Mouse (Mus musculus): ENCODE data around the gene Dnhd1. TPM values are rescaled to one million over a fixed set of nuclear protein-coding genes. Genes with fewer than 3 reads are reported as not detected.
A peak's percentile ranks its signal among the peaks of the same experiment; 100 is the strongest.

Gene Dnhd1
- polyA plus RNA-seq, 2 experiments = 1.4 to 10.9 TPM

DNA sequence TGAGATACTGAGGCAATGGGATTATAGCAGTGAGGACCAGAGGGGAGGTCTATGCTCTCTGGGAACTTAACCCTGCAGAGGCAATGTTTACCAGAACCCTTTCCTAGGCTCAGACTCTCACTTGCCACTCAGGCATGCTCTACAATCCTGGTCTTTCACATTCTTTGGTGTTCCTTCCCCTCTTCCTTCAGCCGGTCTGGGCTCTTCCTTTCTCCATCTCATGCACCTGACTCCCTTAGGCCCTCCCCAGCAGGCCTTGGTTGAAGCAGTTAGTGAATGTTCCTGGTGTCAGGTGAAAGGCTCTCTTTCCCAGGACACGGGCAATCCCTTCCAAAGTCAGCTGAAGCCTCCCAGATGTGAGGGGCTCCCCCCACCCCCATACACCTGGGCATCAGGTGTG is 10.9 kb upstream of the Dnhd1 start, which contains the start of gene Timm10b:
TSS of gene Timm10b (plus strand) at position 301 of the 400 bp plus-strand sequence.
- H3K4me3 ChIP-seq (replicated peaks; ENCODE audit: low read length) = peak within 1 kb of the TSS; percentile 77
- H3K9me3 ChIP-seq (ENCODE audit: control insufficient read depth, low read length) = no peaks in the 10 kb centered on the region
- 4% methylated on average over 2 of the region's 2 CpGs for WGBS
- peaks cover 14% of the 10 kb centered on the region; the same call in 1 of the 2 replicates for H3K4me1 ChIP-seq (ENCODE audit: control insufficient read depth, insufficient read depth, low read length)
- ATAC-seq (ENCODE audit: low FRiP score, low read depth) (no peak), DNase-seq (ENCODE audit: low spot score) (no peak)
- no peak for TF ChIP-seq POLR2A (IDR thresholded peaks at IDR 0.05; ENCODE audit: borderline replicate concordance, extremely low read depth, insufficient read depth, insufficient read length)
- H3K27me3 ChIP-seq (ENCODE audit: control insufficient read depth, insufficient read depth, low read length) = no peaks in the 10 kb centered on the region
- H3K4me2 ChIP-seq (replicated peaks; ENCODE audit: low read depth, low read length, severe bottlenecking) = peak within 1 kb of the TSS; percentile 93
- H3K36me3 ChIP-seq (ENCODE audit: control insufficient read depth, insufficient read depth, low read length) = peaks cover 44% of the 10 kb centered on the region
- peak within 1 kb of the TSS; percentile 87 for H3K27ac ChIP-seq (replicated peaks; ENCODE audit: low read depth, low read length)
- H3K9ac ChIP-seq (ENCODE audit: low read depth, low read length, severe bottlenecking) = peak within 1 kb of the TSS; percentile 82

DNA sequence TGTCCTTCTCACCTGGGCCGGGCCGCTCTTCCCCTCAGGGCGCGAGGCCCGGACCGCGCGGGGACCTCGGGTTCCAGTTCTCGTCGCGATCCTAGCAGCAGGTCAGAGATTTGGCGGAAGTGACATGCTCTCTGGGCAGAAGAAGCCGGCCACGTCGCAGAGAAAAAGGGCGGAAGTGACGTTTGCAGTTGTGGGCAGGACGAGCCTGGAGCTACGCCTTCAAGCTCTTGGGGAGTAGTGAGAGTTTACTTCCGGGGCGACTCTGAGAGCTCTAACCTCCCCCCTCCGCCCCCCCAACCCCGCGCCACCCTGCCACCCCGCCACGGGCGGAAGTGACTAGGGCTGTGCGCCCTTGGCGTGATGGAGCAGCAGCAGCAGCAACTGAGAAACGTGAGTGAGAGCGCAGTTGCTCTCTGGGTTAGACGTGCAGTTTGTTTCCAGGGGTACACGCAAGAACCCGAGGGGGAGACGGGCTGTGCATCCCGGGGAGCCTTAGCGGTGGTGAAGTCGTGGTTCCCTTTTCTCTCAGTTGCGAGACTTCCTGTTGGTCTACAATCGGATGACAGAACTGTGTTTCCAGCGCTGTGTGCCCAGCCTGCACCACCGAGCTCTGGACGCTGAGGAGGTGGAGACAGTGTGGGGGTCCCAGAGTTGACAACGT is 10.3 kb upstream of the Dnhd1 start, which contains the start of the genes Arfip2 and Gm45799:
TSS of gene Arfip2 (minus strand) at position 184 of the 661 bp plus-strand sequence.
TSS of gene Gm45799 (plus strand) at position 320 of the 661 bp plus-strand sequence.
- ATAC-seq (ENCODE audit: low FRiP score, low read depth) (peak; percentile 98), DNase-seq (ENCODE audit: low spot score) (peak; percentile 99)
- Histone ChIP-seq H3K27me3 (ENCODE audit: control insufficient read depth, insufficient read depth, low read length) (no peaks in the 10 kb centered on the region), H3K9me3 (ENCODE audit: control insufficient read depth, low read length) (no peaks in the 10 kb centered on the region), H3K27ac (replicated peaks; ENCODE audit: low read depth, low read length) (peak within 1 kb of the TSS; percentile 87), H3K36me3 (ENCODE audit: control insufficient read depth, insufficient read depth, low read length) (peaks cover 44% of the 10 kb centered on the region), H3K4me3 (replicated peaks; ENCODE audit: low read length) (peak within 1 kb of the TSS; percentile 77), H3K4me1 (ENCODE audit: control insufficient read depth, insufficient read depth, low read length) (peaks cover 14% of the 10 kb centered on the region; the same call in 1 of the 2 replicates), H3K4me2 (replicated peaks; ENCODE audit: low read depth, low read length, severe bottlenecking) (peak within 1 kb of the TSS; percentile 93), H3K9ac (ENCODE audit: low read depth, low read length, severe bottlenecking) (peak within 1 kb of the TSS; percentile 82)
- WGBS = 0% methylated on average over 38 of the region's 45 CpGs
- peak; percentile 30; the same call in 1 of the 2 replicates for TF ChIP-seq POLR2A (IDR thresholded peaks at IDR 0.05; ENCODE audit: borderline replicate concordance, extremely low read depth, insufficient read depth, insufficient read length)

DNA sequence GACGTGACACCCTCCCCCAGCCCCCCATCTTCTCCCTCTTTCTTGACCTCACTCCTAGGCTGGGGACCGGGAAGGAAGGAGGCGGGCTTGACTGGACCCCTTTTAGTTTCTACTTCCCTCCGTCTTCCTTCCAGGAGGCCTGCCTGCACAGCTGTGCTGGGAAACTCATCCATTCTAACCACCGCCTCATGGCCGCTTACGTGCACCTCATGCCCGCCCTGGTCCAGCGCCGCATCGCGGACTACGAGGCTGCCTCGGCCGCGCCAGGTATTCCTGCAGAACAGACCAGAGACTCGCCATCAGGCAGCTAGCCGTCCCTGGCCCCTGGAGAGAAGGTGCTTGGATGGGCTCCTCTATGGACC is 9.8 kb upstream of the Dnhd1 start:
- 0% methylated on average over 17 of the region's 18 CpGs for whole genome bisulfite sequencing
- ATAC-seq (ENCODE audit: low FRiP score, low read depth) = no peak; the same call in 1 of the 2 replicates
- no peak for TF ChIP-seq POLR2A (IDR thresholded peaks at IDR 0.05; ENCODE audit: borderline replicate concordance, extremely low read depth, insufficient read depth, insufficient read length)

DNA sequence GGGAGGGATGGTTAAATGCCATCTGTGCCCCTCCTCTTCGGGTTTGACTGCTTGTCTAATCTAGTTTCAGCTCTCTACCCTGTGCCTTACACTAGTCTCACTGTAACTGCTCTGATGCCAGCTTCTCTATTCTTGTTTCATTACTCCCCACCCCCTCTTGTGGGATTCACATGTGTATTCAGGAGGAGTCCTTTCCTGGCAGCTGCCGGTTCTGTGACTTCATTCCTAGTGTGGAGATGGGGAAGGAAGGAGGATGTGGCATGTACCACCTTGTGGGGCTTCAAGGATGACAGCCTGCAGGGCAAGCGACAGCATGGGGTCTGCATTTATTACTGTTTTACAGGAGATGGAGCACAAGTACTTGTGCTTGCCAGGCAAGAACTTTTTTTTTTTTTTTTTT is 8.7 kb upstream of the Dnhd1 start:
- Histone ChIP-seq H3K27ac (replicated peaks; ENCODE audit: low read depth, low read length) (no peak overlapping the region), H3K36me3 (ENCODE audit: control insufficient read depth, insufficient read depth, low read length) (peaks cover 35% of the 10 kb centered on the region), H3K4me1 (ENCODE audit: control insufficient read depth, insufficient read depth, low read length) (peaks cover 14% of the 10 kb centered on the region; the same call in 1 of the 2 replicates), H3K9ac (ENCODE audit: low read depth, low read length, severe bottlenecking) (no peak overlapping the region), H3K27me3 (ENCODE audit: control insufficient read depth, insufficient read depth, low read length) (no peaks in the 10 kb centered on the region), H3K4me3 (replicated peaks; ENCODE audit: low read length) (no peak overlapping the region), H3K9me3 (ENCODE audit: control insufficient read depth, low read length) (no peaks in the 10 kb centered on the region), H3K4me2 (replicated peaks; ENCODE audit: low read depth, low read length, severe bottlenecking) (peak overlapping the region; percentile 87; the same call in 1 of the 2 replicates)
- TF ChIP-seq POLR2A (IDR thresholded peaks at IDR 0.05; ENCODE audit: borderline replicate concordance, extremely low read depth, insufficient read depth, insufficient read length) = no peak
- ATAC-seq (ENCODE audit: low FRiP score, low read depth) (no peak), DNase-seq (ENCODE audit: low spot score) (no peak)
- WGBS = 81% methylated on average over 3 of the region's 3 CpGs

More for the DNA sequence above, 9.8 kb upstream of the Dnhd1 start:
- Histone ChIP-seq H3K9ac (ENCODE audit: low read depth, low read length, severe bottlenecking) (peak overlapping the region; percentile 82), H3K27ac (replicated peaks; ENCODE audit: low read depth, low read length) (peak overlapping the region; percentile 87), H3K4me1 (ENCODE audit: control insufficient read depth, insufficient read depth, low read length) (peaks cover 14% of the 10 kb centered on the region; the same call in 1 of the 2 replicates), H3K9me3 (ENCODE audit: control insufficient read depth, low read length) (no peaks in the 10 kb centered on the region), H3K4me2 (replicated peaks; ENCODE audit: low read depth, low read length, severe bottlenecking) (peak overlapping the region; percentile 87), H3K27me3 (ENCODE audit: control insufficient read depth, insufficient read depth, low read length) (no peaks in the 10 kb centered on the region), H3K4me3 (replicated peaks; ENCODE audit: low read length) (peak overlapping the region; percentile 77), H3K36me3 (ENCODE audit: control insufficient read depth, insufficient read depth, low read length) (peaks cover 44% of the 10 kb centered on the region)
- no peak for DNase-seq (ENCODE audit: low spot score)

GRCm38 (mm10) chr7:105685541-105686197 is 35.0 kb downstream of the Dnhd1 start:
- no peak overlapping the region for H3K4me2 ChIP-seq (replicated peaks; ENCODE audit: low read depth, low read length, severe bottlenecking)
- DNase-seq (ENCODE audit: low spot score) (peak; percentile 13), ATAC-seq (ENCODE audit: low FRiP score, low read depth) (peak; percentile 80)
- no peak overlapping the region for H3K9ac ChIP-seq (ENCODE audit: low read depth, low read length, severe bottlenecking)
- WGBS = 12% methylated on average over 13 of the region's 13 CpGs
- no peaks in the 10 kb centered on the region for H3K4me1 ChIP-seq (ENCODE audit: control insufficient read depth, insufficient read depth, low read length)
- H3K27me3 ChIP-seq (ENCODE audit: control insufficient read depth, insufficient read depth, low read length) = no peaks in the 10 kb centered on the region
- TF ChIP-seq POLR2A (IDR thresholded peaks at IDR 0.05; ENCODE audit: borderline replicate concordance, extremely low read depth, insufficient read depth, insufficient read length) = no peak
- H3K4me3 ChIP-seq (replicated peaks; ENCODE audit: low read length) = no peak overlapping the region
- no peak overlapping the region for H3K27ac ChIP-seq (replicated peaks; ENCODE audit: low read depth, low read length)
- H3K36me3 ChIP-seq (ENCODE audit: control insufficient read depth, insufficient read depth, low read length) = no peaks in the 10 kb centered on the region
- no peaks in the 10 kb centered on the region for H3K9me3 ChIP-seq (ENCODE audit: control insufficient read depth, low read length)

Data from limb, embryonic 14.5 days (tissue).